20 mouse cellular contexts compared by ENCODE assay signal in genomic region chr8:88328689-88329088, GRCm38 (mm10). TPM values are rescaled to one million over a fixed set of nuclear protein-coding genes. Genes with fewer than 3 reads are reported as not detected.
A peak's percentile ranks its signal among the peaks of the same experiment; 100 is the strongest.
DNase-seq lines count a peak whose midpoint lies in the region; ATAC-seq and TF ChIP-seq lines count a peak whose summit lies in the region.
"Had no signal": no experiment of that assay in that cellular context is flagged by ENCODE, and none has a peak within 500 bp of the region (broad histone marks: within the 10 kb centered on the region; RNA-seq: fewer than 3 reads in every experiment).

No protein-coding gene starts in this region.

- H3K27me3 ChIP-seq in hindbrain, postnatal 0 days (ENCODE audit: insufficient read depth, low read length), result no peaks in the 10 kb centered on the region
- H3K27me3 ChIP-seq in hindbrain, embryonic 12.5 days, result no peaks in the 10 kb centered on the region
- H3K27me3 ChIP-seq in MEL (ENCODE audit: control insufficient read depth in 1 of 2, insufficient read depth in 2 of 2, low read length in 2 of 2), result no peaks in the 10 kb centered on the region
- no peaks in the 10 kb centered on the region for H3K27me3 ChIP-seq in kidney, embryonic 15.5 days
- H3K27me3 ChIP-seq: embryonic facial prominence, embryonic 12.5 days; hindbrain, embryonic 15.5 days; limb, embryonic 12.5 days had no signal

- DNase-seq in heart, adult 11 months, result peak; percentile 95
- no peak for DNase-seq in heart, adult 8-10 months (ENCODE audit: low spot score)
- DNase-seq in hindbrain, postnatal 0 days (ENCODE audit: low spot score), result peak; percentile 12
- DNase-seq in MEL (ENCODE audit: low read depth, low spot score) (no peak), adipocyte (ENCODE audit: low spot score) (peak; percentile 60)
- DNase-seq: adrenal gland, postnatal 10 days; cerebellum, adult 9-11 months; kidney, postnatal 10 days; thymus, postnatal 36 days had no signal

- no peaks in the 10 kb centered on the region for H3K79me2 ChIP-seq in MEL (ENCODE audit: control insufficient read depth, insufficient read depth, low read length, poor library complexity)

- no peak overlapping the region for H3K4me3 ChIP-seq in hindbrain, postnatal 0 days (ENCODE audit: low read length)
- no peak overlapping the region for H3K4me3 ChIP-seq in hindbrain, embryonic 12.5 days
- H3K4me3 ChIP-seq in MEL (ENCODE audit: control insufficient read depth in 1 of 2, insufficient read depth in 1 of 2, low read depth in 2 of 2, low read length in 2 of 2), result no peak overlapping the region
- H3K4me3 ChIP-seq in kidney, embryonic 15.5 days (replicated peaks), result no peak overlapping the region
- H3K4me3 ChIP-seq: embryonic facial prominence, embryonic 12.5 days; hindbrain, embryonic 15.5 days; limb, embryonic 12.5 days; midbrain, embryonic 10.5 days had no signal

- 66% methylated on average over 6 of the region's 6 CpGs for WGBS in hindbrain, postnatal 0 days
- 79% methylated on average over 6 of the region's 6 CpGs for WGBS in hindbrain, embryonic 12.5 days
- 85% methylated on average over 6 of the region's 6 CpGs for WGBS in kidney, embryonic 15.5 days

- no peak for ATAC-seq in hindbrain, postnatal 0 days
- no peak for ATAC-seq in hindbrain, embryonic 12.5 days (ENCODE audit: low FRiP score)
- no peak for ATAC-seq in CD4-positive, CD25-positive, alpha-beta regulatory T cell, adult 4 months
- ATAC-seq in kidney, embryonic 15.5 days (replicated peaks; ENCODE audit: low FRiP score), result no peak
- ATAC-seq: forebrain, embryonic 16.5 days; intestine, postnatal 0 days had no signal

- H3K9ac ChIP-seq in hindbrain, postnatal 0 days (replicated peaks; ENCODE audit: low read length), result no peak overlapping the region
- H3K9ac ChIP-seq in hindbrain, embryonic 12.5 days, result no peak overlapping the region
- no peak overlapping the region for H3K9ac ChIP-seq in MEL (ENCODE audit: control insufficient read depth, low read depth, low read length, poor library complexity, severe bottlenecking)
- no peak overlapping the region for H3K9ac ChIP-seq in kidney, embryonic 15.5 days
- H3K9ac ChIP-seq: embryonic facial prominence, embryonic 12.5 days; hindbrain, embryonic 15.5 days; limb, embryonic 12.5 days; liver, embryonic 14.5 days had no signal

- peaks cover 56% of the 10 kb centered on the region for H3K36me3 ChIP-seq in hindbrain, postnatal 0 days (ENCODE audit: insufficient read depth, low read length)
- peaks cover 83% of the 10 kb centered on the region for H3K36me3 ChIP-seq in hindbrain, embryonic 12.5 days
- peaks cover 2 to 24% of the 10 kb centered on the region in 2 experiments; a peak in 2 of 4 replicates for H3K36me3 ChIP-seq in MEL (ENCODE audit: control insufficient read depth in 1 of 2, insufficient read depth in 2 of 2, low read length in 2 of 2)
- H3K36me3 ChIP-seq in kidney, embryonic 15.5 days, result peaks cover 89% of the 10 kb centered on the region

- TF ChIP-seq EP300 in MEL (IDR thresholded peaks at IDR 0.05; ENCODE audit: low read depth in 1 of 2, low read length in 2 of 2), result no peak

- TF ChIP-seq RAD21 in MEL (IDR thresholded peaks at IDR 0.05; ENCODE audit: low read depth, low read length), result no peak

- H3K4me1 ChIP-seq in hindbrain, postnatal 0 days (ENCODE audit: insufficient read depth, low read length), result no peaks in the 10 kb centered on the region
- H3K4me1 ChIP-seq in hindbrain, embryonic 12.5 days, result no peaks in the 10 kb centered on the region
- no peaks in the 10 kb centered on the region for H3K4me1 ChIP-seq in MEL (ENCODE audit: control insufficient read depth in 1 of 2, insufficient read depth in 2 of 2, low read length in 2 of 2)
- H3K4me1 ChIP-seq in kidney, embryonic 15.5 days, result no peaks in the 10 kb centered on the region
- H3K4me1 ChIP-seq: hindbrain, embryonic 15.5 days; limb, embryonic 12.5 days; midbrain, embryonic 10.5 days had no signal

- H3K27ac ChIP-seq in hindbrain, postnatal 0 days, result no peak overlapping the region
- no peak overlapping the region for H3K27ac ChIP-seq in hindbrain, embryonic 12.5 days
- no peak overlapping the region for H3K27ac ChIP-seq in MEL (ENCODE audit: control insufficient read depth, low read depth, low read length)
- no peak overlapping the region for H3K27ac ChIP-seq in kidney, embryonic 15.5 days
- H3K27ac ChIP-seq: embryonic facial prominence, embryonic 12.5 days; hindbrain, embryonic 15.5 days; limb, embryonic 12.5 days; liver, embryonic 14.5 days; macrophage; midbrain, embryonic 10.5 days had no signal

- H3K9me3 ChIP-seq in hindbrain, postnatal 0 days (ENCODE audit: low read length), result no peaks in the 10 kb centered on the region
- no peaks in the 10 kb centered on the region for H3K9me3 ChIP-seq in hindbrain, embryonic 12.5 days (replicated peaks)
- H3K9me3 ChIP-seq in MEL (replicated peaks; ENCODE audit: insufficient read depth, low read length), result no peaks in the 10 kb centered on the region
- H3K9me3 ChIP-seq in kidney, embryonic 15.5 days (replicated peaks), result no peaks in the 10 kb centered on the region
- H3K9me3 ChIP-seq: embryonic facial prominence, embryonic 12.5 days; hindbrain, embryonic 15.5 days; limb, embryonic 12.5 days; midbrain, embryonic 10.5 days had no signal

- no peak for TF ChIP-seq POLR2A in MEL (IDR thresholded peaks at IDR 0.05; ENCODE audit: control insufficient read depth in 1 of 2, insufficient read depth in 1 of 2, low read depth in 1 of 2, low read length in 2 of 2, poor library complexity in 1 of 2)

- no peak for TF ChIP-seq CTCF in hindbrain, postnatal 0 days (IDR thresholded peaks at IDR 0.05; ENCODE audit: low read depth)
- no peak for TF ChIP-seq CTCF in MEL (IDR thresholded peaks at IDR 0.05 in 2 of 3, conservative IDR thresholded peaks at IDR 0.05 in 1 of 3; ENCODE audit: control insufficient read depth in 1 of 3, insufficient read depth in 1 of 3, low read depth in 2 of 3, low read length in 3 of 3, poor library complexity in 1 of 3, severe bottlenecking in 1 of 3)

- H3K4me2 ChIP-seq in hindbrain, postnatal 0 days (ENCODE audit: low read depth, low read length), result no peak overlapping the region
- H3K4me2 ChIP-seq in hindbrain, embryonic 12.5 days (replicated peaks), result no peak overlapping the region
- H3K4me2 ChIP-seq in kidney, embryonic 15.5 days, result no peak overlapping the region
- H3K4me2 ChIP-seq: embryonic facial prominence, embryonic 12.5 days; hindbrain, embryonic 15.5 days; limb, embryonic 12.5 days had no signal

TF ChIP-seq in MEL, 35 proteins besides CTCF, POLR2A, EP300 and RAD21:
- TF ChIP-seq NELFE (IDR thresholded peaks at IDR 0.05; ENCODE audit: low read depth, low read length) (no peak), SMC3 (IDR thresholded peaks at IDR 0.05; ENCODE audit: low read depth, low read length) (peak; percentile 8; the same call in 1 of the 2 replicates)

RNA-seq across cellular contexts. Expression of gene Brd7, which starts 33.3 kb away (rescaled TPM):
- 10 to 100 TPM; 74.5 to 90.1 (median 75.6) TPM for total RNA-seq in heart, adult 8-10 months (2022)
- 12.6 and 15.5 TPM in 2 replicates for total RNA-seq in hindbrain, postnatal 0 days (2014; rRNA removed)
- polyA plus RNA-seq in hindbrain, postnatal 0 days (2015; fragmentation: Nextera tagmentation; extraction: Ambion mirVana), result 57.8 and 65.5 TPM in 2 replicates
- polyA plus RNA-seq in hindbrain, embryonic 12.5 days (2016; fragmentation: Nextera tagmentation; extraction: Ambion mirVana), result 92.0 and 99.1 TPM in 2 replicates
- total RNA-seq in MEL (2012; rRNA removed), result 67.7 and 89.0 TPM in 2 replicates
- polyA plus RNA-seq in MEL (2012; ENCODE audit: insufficient read depth in 1 of 2, insufficient read length in 2 of 2, low read depth in 1 of 2, low replicate concordance in 2 of 2, missing spikeins in 1 of 2), result 100 to 1,000 TPM in 1 of 2 experiments, 10 to 100 TPM in 1; 40.0 to 192 TPM
- polyA plus RNA-seq in CD4-positive, CD25-positive, alpha-beta regulatory T cell, adult 4 months (2017; shearing (Covaris generic)), result 10 to 100 TPM; 52.6 to 52.9 TPM
- 68.6 and 74.4 TPM in 2 replicates for polyA plus RNA-seq in kidney, embryonic 15.5 days (2015; fragmentation: Nextera tagmentation; extraction: Ambion mirVana)

RNA-seq across cellular contexts. Expression of gene Adcy7, which starts 56.5 kb away (rescaled TPM):
- total RNA-seq in heart, adult 8-10 months (2022), result 1 to 10 TPM; 3.1 to 5.0 (median 4.2) TPM
- 21.2 and 23.2 TPM in 2 replicates for total RNA-seq in hindbrain, postnatal 0 days (2014; rRNA removed)
- polyA plus RNA-seq in hindbrain, postnatal 0 days (2015; fragmentation: Nextera tagmentation; extraction: Ambion mirVana), result 7.6 and 8.6 TPM in 2 replicates
- polyA plus RNA-seq in hindbrain, embryonic 12.5 days (2016; fragmentation: Nextera tagmentation; extraction: Ambion mirVana), result 2.6 and 2.9 TPM in 2 replicates
- 62.9 and 89.9 TPM in 2 replicates for total RNA-seq in MEL (2012; rRNA removed)
- polyA plus RNA-seq in MEL (2012; ENCODE audit: insufficient read depth in 1 of 2, insufficient read length in 2 of 2, low read depth in 1 of 2, low replicate concordance in 2 of 2, missing spikeins in 1 of 2), result 10 to 100 TPM in 1 of 2 experiments, not detected in 1; 83.7 TPM
- polyA plus RNA-seq in CD4-positive, CD25-positive, alpha-beta regulatory T cell, adult 4 months (2017; shearing (Covaris generic)), result 100 to 1,000 TPM in 1 of 2 experiments, 10 to 100 TPM in 1; 79.4 to 143 TPM
- polyA plus RNA-seq in kidney, embryonic 15.5 days (2015; fragmentation: Nextera tagmentation; extraction: Ambion mirVana), result 2.9 and 3.1 TPM in 2 replicates

Comparison
In these comparisons a context has a peak if more than half of its experiments do, and no peak if none do; other contexts are left out.
1. DNase-seq: peak in heart, adult 11 months (single experiment), hindbrain, postnatal 0 days (single experiment) and adipocyte (single experiment); none in heart, adult 8-10 months (single experiment) and MEL (single experiment).